In the genomic region with DNA sequence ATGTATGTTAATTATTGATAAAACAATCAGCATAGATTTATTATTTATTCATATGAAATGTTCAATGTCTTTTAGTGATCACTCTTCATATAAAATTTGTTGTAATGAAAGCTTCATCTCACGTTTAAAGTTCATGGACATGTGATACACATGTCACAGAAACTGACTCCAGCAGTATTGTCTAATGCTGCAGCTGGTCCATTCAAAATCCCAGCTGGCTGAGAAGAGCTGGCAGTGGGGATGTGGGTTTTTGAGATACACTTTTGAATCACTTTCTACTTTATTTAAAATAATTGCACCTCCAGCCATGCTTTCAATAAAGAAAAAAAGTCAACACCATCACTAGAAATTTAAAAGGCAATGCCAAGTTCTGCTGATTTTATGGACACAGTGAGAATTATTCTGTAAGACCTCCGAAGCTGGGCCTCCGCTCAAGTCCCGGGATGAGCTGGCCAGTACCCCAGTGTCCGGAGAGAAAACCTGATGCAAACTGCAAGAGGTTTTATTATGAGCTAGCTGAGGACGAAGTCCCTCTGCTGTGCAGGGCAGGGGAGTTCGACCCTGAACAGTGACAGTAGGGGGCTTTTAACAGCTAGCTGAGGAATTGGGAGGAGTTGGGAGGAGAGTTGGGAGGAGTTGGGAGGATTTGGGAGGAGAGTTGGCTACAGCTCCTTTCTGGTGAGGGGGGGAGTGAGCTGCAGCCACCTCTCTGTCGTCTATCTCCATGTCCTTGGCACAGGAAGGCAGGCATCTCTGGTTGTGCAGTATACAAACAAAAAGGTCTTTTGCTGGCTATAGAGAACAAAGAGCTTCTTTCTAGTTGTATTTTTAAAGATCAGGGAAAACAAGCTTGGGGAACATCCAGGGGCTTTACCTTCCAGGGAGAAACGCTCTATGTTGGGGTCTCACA, we compare ENCODE assay signal across 16 mouse cellular contexts.
A peak's percentile ranks its signal among the peaks of the same experiment; 100 is the strongest.
DNase-seq lines count a peak whose midpoint lies in the region; ATAC-seq lines count a peak whose summit lies in the region.
"Had no signal": no experiment of that assay in that cellular context is flagged by ENCODE, and none has a peak within 500 bp of the region (broad histone marks: within the 10 kb centered on the region; RNA-seq: fewer than 3 reads in every experiment).

No protein-coding gene starts in this region.

- no peaks in the 10 kb centered on the region for H3K36me3 ChIP-seq in heart, embryonic 11.5 days (ENCODE audit: control insufficient read depth, insufficient read depth, low read length)
- no peaks in the 10 kb centered on the region for H3K36me3 ChIP-seq in forebrain, embryonic 16.5 days (ENCODE audit: control insufficient read depth, insufficient read depth)
- H3K36me3 ChIP-seq: neural tube, embryonic 12.5 days had no signal

- peak overlapping the region; percentile 14; the same call in 1 of the 2 replicates for H3K4me2 ChIP-seq in heart, embryonic 11.5 days
- no peak overlapping the region for H3K4me2 ChIP-seq in forebrain, embryonic 16.5 days (ENCODE audit: low read length)
- H3K4me2 ChIP-seq: neural tube, embryonic 12.5 days had no signal

- peak; percentile 18 to 46 for DNase-seq in cerebellum, postnatal 14 days
- no peak for DNase-seq in cerebellum, postnatal 36 days
- DNase-seq in heart, postnatal 25 days (ENCODE audit: low spot score), result no peak
- peak; percentile 18 for DNase-seq in left cerebral cortex, postnatal 4 days
- DNase-seq in left cerebral cortex, adult 11 months (ENCODE audit: low spot score), result no peak
- DNase-seq in testis, postnatal 14 days (ENCODE audit: low spot score), result no peak
- DNase-seq: cerebellum, adult 9-11 months; kidney, adult 9 months; lung, postnatal 10 days; retina, postnatal 1 day; spleen, adult 18-20 months; thymus, postnatal 4 days had no signal

- no peaks in the 10 kb centered on the region for H3K9me3 ChIP-seq in heart, embryonic 11.5 days (replicated peaks; ENCODE audit: control insufficient read depth, low read length)
- no peaks in the 10 kb centered on the region for H3K9me3 ChIP-seq in forebrain, embryonic 16.5 days (ENCODE audit: control insufficient read depth, low read length)
- H3K9me3 ChIP-seq: neural tube, embryonic 12.5 days had no signal

- no peaks in the 10 kb centered on the region for H3K27me3 ChIP-seq in heart, embryonic 11.5 days (ENCODE audit: control insufficient read depth, insufficient read depth, low read length)
- H3K27me3 ChIP-seq in forebrain, embryonic 16.5 days (replicated peaks; ENCODE audit: control insufficient read depth, insufficient read depth, low read length), result no peaks in the 10 kb centered on the region
- H3K27me3 ChIP-seq: neural tube, embryonic 12.5 days had no signal

- H3K4me3 ChIP-seq in heart, embryonic 11.5 days (ENCODE audit: low read depth, low read length), result no peak overlapping the region
- no peak overlapping the region for H3K4me3 ChIP-seq in forebrain, embryonic 16.5 days (replicated peaks; ENCODE audit: low read length)
- H3K4me3 ChIP-seq: neural tube, embryonic 12.5 days had no signal

- intact Hi-C loops in heart, postnatal 25 days (cut with DNase I), result no loop called here
- intact Hi-C loops in left cerebral cortex, postnatal 4 days (cut with DNase I), result no loop called here

- no peak overlapping the region for H3K9ac ChIP-seq in heart, embryonic 11.5 days (ENCODE audit: low read depth, low read length)
- no peak overlapping the region for H3K9ac ChIP-seq in forebrain, embryonic 16.5 days (replicated peaks; ENCODE audit: low read depth, low read length)
- H3K9ac ChIP-seq: liver, embryonic 14.5 days; neural tube, embryonic 12.5 days had no signal

- 36% methylated on average over 9 of the region's 9 CpGs for WGBS in heart, embryonic 11.5 days (ENCODE audit: insufficient replicate concordance)
- WGBS in forebrain, embryonic 16.5 days, result 26% methylated on average over 9 of the region's 9 CpGs

- no peak overlapping the region for H3K27ac ChIP-seq in heart, embryonic 11.5 days (ENCODE audit: low read depth, low read length)
- no peak overlapping the region for H3K27ac ChIP-seq in forebrain, embryonic 16.5 days (ENCODE audit: low read length)
- H3K27ac ChIP-seq: liver, embryonic 14.5 days; neural tube, embryonic 12.5 days had no signal

- H3K4me1 ChIP-seq in heart, embryonic 11.5 days (ENCODE audit: control insufficient read depth, insufficient read depth, low read length), result no peaks in the 10 kb centered on the region
- H3K4me1 ChIP-seq in forebrain, embryonic 16.5 days (replicated peaks; ENCODE audit: control insufficient read depth, insufficient read depth, low read length), result no peaks in the 10 kb centered on the region
- H3K4me1 ChIP-seq: neural tube, embryonic 12.5 days had no signal

- no peak for ATAC-seq in heart, embryonic 11.5 days (replicated peaks; ENCODE audit: insufficient number of reproducible peaks, low FRiP score, low TSS enrichment)
- peak; percentile 80 for ATAC-seq in forebrain, embryonic 16.5 days

Comparison
In these comparisons a context has a peak if more than half of its experiments do, and no peak if none do; other contexts are left out.
1. DNase-seq: peak in cerebellum, postnatal 14 days (2 of 2) and left cerebral cortex, postnatal 4 days (single experiment); none in cerebellum, postnatal 36 days (0 of 2), heart, postnatal 25 days (single experiment), left cerebral cortex, adult 11 months (single experiment) and testis, postnatal 14 days (single experiment).